Mouse (Mus musculus) brain, adult 2 months (tissue): ENCODE data around the gene Fam20b.

Source experiments
- DNase-seq: peaks from one replicate; pipeline ENCODE4 v3.0.0; 2011; ENCODE audit warnings: low read depth, low spot score

Fam20b gene

GRCm38 (mm10) chr1:156727234-156728108 lies 8.6 kb upstream of the Fam20b start:
- peak; percentile 55 for DNase-seq

GRCm38 (mm10) chr1:156722089-156722488 lies 3.2 kb upstream of the Fam20b start:
- DNase-seq = no peak

DNA sequence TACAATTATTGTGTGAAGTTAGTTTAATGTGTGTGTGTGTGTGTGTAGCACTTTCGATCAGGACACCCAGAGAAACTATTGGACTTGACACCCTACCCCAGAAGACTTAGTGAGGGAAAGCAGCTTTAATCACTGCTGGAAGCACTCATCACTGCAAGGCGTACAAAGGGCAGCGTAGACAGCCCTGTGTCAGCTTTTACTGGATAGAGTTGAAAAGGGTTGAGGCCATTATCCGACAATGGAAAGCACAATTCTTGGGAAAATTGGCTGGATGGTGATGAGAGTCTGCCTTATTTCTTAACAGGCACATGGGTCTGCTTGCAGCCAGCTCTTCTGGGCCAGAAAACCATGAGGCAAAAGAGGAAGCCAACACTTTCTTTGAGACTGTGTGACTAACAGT lies 1.2 kb upstream of the Fam20b start:
- no peak for DNase-seq

DNA sequence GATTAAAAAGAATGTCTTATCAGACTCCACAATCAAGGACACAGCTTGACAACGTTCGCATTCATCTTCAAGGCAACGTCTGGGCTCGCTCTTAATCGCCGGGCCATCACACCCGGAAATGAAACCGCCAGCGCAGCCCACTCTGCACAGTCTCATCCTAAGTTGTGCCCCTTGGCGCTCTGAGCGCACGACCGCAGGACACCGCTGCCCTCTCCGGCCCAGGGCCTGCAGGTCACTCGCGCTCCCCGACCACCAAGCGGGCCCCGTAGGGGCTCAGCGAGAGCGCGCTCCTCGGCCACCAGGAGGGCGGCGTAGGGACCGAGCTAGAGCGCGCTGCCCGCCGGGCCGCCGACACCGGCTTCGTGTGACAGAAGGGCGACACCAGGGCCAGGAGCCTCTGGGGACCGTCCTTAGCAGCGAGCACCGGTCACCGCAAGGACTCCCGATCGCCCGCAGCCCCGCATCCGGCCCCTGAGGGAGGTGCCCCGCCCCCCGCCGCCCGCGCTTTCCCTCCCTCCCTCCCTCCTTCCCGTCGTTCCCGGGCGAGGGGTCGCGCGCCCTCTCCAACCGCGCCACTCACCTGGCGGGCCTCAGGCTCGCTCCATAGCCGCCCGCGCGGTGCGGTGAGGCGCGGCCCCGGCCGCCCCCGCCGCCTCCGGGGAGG lies 468 bp downstream of the Fam20b start:
- DNase-seq = peak; percentile 45

- no peak for DNase-seq
Measured at GRCm38 (mm10) chr1:156717751-156718285, 1.1 kb downstream of the Fam20b start.

DNA sequence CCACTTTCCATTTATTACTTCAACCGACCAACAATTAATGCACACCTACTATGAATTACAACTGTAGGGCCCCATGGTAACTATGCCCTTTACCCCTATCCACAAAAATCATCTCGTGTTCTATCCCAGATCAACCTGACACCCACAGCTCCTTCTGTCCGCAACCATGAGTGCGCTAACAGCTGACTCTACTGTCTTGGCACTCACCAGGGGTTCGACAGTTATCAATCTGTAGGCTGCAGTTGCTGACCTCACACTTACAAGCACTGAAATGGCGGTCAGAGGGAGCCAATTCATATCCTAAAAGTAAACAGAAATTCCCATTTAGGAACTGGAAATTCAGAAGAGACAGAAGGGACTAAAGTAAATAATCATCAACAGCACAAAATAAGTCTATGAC lies 2.2 kb downstream of the Fam20b start:
- DNase-seq = no peak

- DNase-seq = peak; percentile 46
Measured at GRCm38 (mm10) chr1:156710472-156711098, 8.3 kb downstream of the Fam20b start.

GRCm38 (mm10) chr1:156708672-156709071 lies 10.2 kb downstream of the Fam20b start:
- no peak for DNase-seq

- peak; percentile 69 for DNase-seq
Measured at GRCm38 (mm10) chr1:156705696-156706285, 13.1 kb downstream of the Fam20b start.

- no peak for DNase-seq
Measured at GRCm38 (mm10) chr1:156703444-156703843, 15.4 kb downstream of the Fam20b start.

- no peak for DNase-seq
Measured at GRCm38 (mm10) chr1:156702151-156702550, 16.7 kb downstream of the Fam20b start.

GRCm38 (mm10) chr1:156686025-156686661 lies 32.7 kb downstream of the Fam20b start:
- DNase-seq = no peak

- DNase-seq = no peak
Measured at GRCm38 (mm10) chr1:156679599-156679998, 39.3 kb downstream of the Fam20b start.

GRCm38 (mm10) chr1:156677230-156677629 lies 41.7 kb downstream of the Fam20b start:
- no peak for DNase-seq

- DNase-seq = no peak
Measured at GRCm38 (mm10) chr1:156676596-156676995, 42.3 kb downstream of the Fam20b start.

GRCm38 (mm10) chr1:156676171-156676570 lies 42.7 kb downstream of the Fam20b start:
- DNase-seq = peak; percentile 76

GRCm38 (mm10) chr1:156674195-156675000 lies 44.5 kb downstream of the Fam20b start, which contains the start of gene Tor3a:
Tor3a (minus strand) TSS chr1:156674356.
- DNase-seq = peak; percentile 74

DNA sequence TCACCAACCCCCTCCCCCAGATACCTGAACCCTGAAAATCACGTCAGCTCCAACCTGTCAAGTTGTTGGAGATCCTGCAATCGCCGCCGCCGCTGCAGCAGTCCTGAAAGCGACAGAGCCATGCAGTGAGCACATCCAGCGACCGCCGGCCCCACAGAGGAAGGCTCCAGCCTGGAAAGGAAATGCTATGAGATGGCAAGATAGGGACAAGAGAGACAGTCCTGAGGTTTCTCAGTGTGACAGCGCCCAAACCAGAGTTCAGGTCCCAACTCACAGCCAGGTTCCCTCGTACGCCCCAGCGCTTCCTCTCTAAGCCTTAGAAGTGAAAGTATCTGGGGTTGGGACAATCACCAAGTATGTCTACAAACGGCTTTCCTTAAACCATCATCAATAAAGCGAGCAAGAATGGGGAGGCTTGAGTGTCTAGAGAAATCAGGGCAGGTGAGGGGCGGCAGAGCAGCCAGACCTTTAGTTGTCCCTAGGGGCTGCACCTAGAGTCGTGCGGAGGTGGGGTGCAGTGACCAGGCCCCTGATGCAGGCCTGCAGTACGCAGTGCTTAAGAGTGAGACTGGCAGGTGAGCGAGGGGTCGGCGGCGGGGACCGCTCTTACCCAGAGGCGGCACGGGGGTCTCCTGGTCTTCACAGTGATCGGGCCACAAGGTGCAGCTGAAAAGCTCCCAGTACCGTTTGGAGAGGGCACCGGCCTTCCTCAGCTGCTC lies 45.3 kb downstream of the Fam20b start:
- DNase-seq = no peak

- DNase-seq = no peak
Measured at GRCm38 (mm10) chr1:156672720-156673475, 46.0 kb downstream of the Fam20b start.
